Mouse (Mus musculus) forebrain, embryonic 15.5 days (tissue): ENCODE measurements at regions not wholly inside any gene's neighbourhood (a gene's known extent, or its start where the extent isn't known, plus 50 kb on each side); places are given as distances from the start of the nearest gene placed in this dataset.

Source experiments
- ATAC-seq: fragments of 200-750 bp; cut with Nextera tagmentation; replicated peaks from 2 replicates; pipeline ENCODE4 v1.8.0; 2017; ENCODE audit warnings: mild to moderate bottlenecking, moderate TSS enrichment, moderate library complexity
- H3K27ac ChIP-seq: fragments of 300-500 bp; sonication (generic); replicated peaks from 2 replicates; pipeline ENCODE4 v1.5.1; 2015; ENCODE audit warnings: mild to moderate bottlenecking, inconsistent platforms
- H3K27me3 ChIP-seq: fragments of 300-500 bp; sonication (generic); 2 replicates; pipeline ENCODE4 v1.6.1; 2015; ENCODE audit warnings: inconsistent platforms
- H3K36me3 ChIP-seq: fragments of 300-500 bp; sonication (generic); 2 replicates; pipeline ENCODE4 v1.6.1; 2015; ENCODE audit warnings: mild to moderate bottlenecking, inconsistent platforms
- H3K4me1 ChIP-seq: fragments of 300-500 bp; sonication (generic); 2 replicates; pipeline ENCODE4 v1.6.1; 2015; ENCODE audit warnings: inconsistent platforms
- H3K4me2 ChIP-seq: fragments of 300-500 bp; sonication (generic); replicated peaks from 2 replicates; pipeline ENCODE4 v1.6.1; 2015; ENCODE audit warnings: mild to moderate bottlenecking, inconsistent platforms
- H3K4me3 ChIP-seq: fragments of 300-500 bp; sonication (generic); 2 replicates; pipeline ENCODE4 v1.5.1; 2015; ENCODE audit warnings: mild to moderate bottlenecking, inconsistent platforms
- H3K9ac ChIP-seq: fragments of 300-500 bp; sonication (generic); replicated peaks from 2 replicates; pipeline ENCODE4 v1.6.1; 2015; ENCODE audit warnings: mild to moderate bottlenecking, inconsistent platforms
- H3K9me3 ChIP-seq: fragments of 300-500 bp; sonication (generic); 2 replicates; pipeline ENCODE4 v1.6.1; 2016; ENCODE audit warnings: inconsistent platforms
- WGBS: fragments of 180-500 bp; shearing (Covaris S2); methylation state at CpG from one replicate; pipeline ENCODE4 v1.1.7; 2015; ENCODE audit warnings: mixed read lengths; 5-methylcytosine and 5-hydroxymethylcytosine counted together

DNA sequence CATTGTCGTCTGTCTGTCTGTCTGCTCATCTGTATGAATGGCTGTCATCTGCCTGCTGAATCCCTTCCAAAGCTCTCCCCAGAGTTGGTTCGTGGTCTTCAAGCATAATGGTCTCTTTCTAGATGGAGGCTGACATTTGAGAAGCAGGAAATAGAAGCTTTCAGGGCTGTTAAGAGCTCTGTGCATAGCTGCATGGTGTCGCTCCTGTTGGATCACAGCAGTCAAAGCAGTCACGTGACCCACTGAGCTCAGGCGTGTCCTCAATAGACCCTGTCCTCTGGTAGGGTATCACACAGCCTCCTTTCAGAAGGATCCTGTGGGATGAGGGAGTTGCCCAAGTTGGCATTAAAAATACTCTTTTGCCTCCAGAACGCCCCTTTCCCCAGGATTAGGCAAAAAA lies 142.4 kb downstream of the Ppp4r2 start:
- Histone ChIP-seq H3K27ac (no peak overlapping the region), H3K4me2 (no peak overlapping the region), H3K9me3 (no peaks in the 10 kb centered on the region), H3K27me3 (no peaks in the 10 kb centered on the region), H3K9ac (no peak overlapping the region), H3K4me3 (no peak overlapping the region), H3K36me3 (no peaks in the 10 kb centered on the region), H3K4me1 (peaks cover 19% of the 10 kb centered on the region)
- ATAC-seq = no peak
- WGBS = 55% methylated on average over 6 of the region's 6 CpGs

DNA sequence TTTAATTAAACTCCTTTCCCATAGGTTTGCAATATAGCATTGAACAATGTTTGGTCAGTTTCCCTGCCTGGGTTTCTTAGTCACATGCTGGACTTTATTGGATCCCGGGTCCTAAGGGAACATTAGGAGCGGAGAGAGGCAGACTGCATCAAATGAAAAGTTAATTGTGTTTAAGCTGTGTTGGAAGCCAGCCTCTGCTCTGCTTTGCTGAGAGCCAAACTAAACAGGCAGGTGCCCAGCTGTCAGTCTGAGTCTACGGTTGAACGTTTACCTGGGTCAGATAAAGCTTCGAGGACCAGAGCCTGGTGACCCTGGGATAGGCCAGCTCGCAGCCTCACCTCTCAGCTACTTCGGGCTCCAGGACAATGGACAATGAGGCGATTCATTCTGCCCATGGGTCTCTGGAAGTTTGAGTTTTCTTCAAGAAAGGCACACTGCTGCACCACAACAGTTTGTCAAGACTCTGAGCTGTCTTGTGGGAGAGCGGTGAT lies 143.8 kb downstream of the Ppp4r2 start:
- ATAC-seq = no peak
- H3K4me2 ChIP-seq = no peak overlapping the region
- 38% methylated on average over 9 of the region's 9 CpGs for WGBS

DNA sequence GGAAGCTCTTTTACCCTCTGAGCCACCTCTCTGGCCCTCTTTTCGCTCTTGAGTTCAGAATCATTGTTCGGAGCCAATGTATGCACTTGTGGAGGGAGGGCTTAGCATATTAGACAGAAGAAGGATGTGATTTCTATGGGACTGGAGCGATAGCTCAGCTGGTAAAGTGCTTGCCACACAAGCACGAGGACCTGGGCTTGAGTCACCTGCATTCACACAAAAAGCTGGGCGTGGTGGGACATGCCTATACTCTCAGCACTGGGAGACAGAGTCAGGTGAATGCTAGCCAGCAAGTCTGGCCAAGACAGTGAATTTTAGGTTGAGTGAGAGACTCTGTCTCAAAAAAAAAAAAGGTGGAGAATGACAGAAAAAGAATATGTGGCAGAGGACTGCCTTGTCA lies 144.7 kb downstream of the Ppp4r2 start:
- H3K9ac ChIP-seq = no peak overlapping the region
- peaks cover 15% of the 10 kb centered on the region; the same call in 1 of the 2 replicates for H3K4me1 ChIP-seq
- H3K4me2 ChIP-seq = no peak overlapping the region
- ATAC-seq = no peak
- no peak overlapping the region for H3K27ac ChIP-seq
- no peaks in the 10 kb centered on the region for H3K9me3 ChIP-seq
- no peak overlapping the region for H3K4me3 ChIP-seq
- H3K36me3 ChIP-seq = no peaks in the 10 kb centered on the region
- WGBS = 87% methylated on average over 5 of the region's 5 CpGs
- H3K27me3 ChIP-seq = no peaks in the 10 kb centered on the region

More for the DNA sequence above, 143.8 kb downstream of the Ppp4r2 start:
- no peaks in the 10 kb centered on the region for H3K9me3 ChIP-seq
- no peaks in the 10 kb centered on the region for H3K27me3 ChIP-seq
- no peak overlapping the region for H3K4me3 ChIP-seq
- H3K27ac ChIP-seq = no peak overlapping the region
- H3K4me1 ChIP-seq = peaks cover 15% of the 10 kb centered on the region; the same call in 1 of the 2 replicates
- no peaks in the 10 kb centered on the region for H3K36me3 ChIP-seq
- no peak overlapping the region for H3K9ac ChIP-seq

GRCm38 (mm10) chr6:100978727-100979460 lies 145.5 kb downstream of the Ppp4r2 start:
- no peak for ATAC-seq

DNA sequence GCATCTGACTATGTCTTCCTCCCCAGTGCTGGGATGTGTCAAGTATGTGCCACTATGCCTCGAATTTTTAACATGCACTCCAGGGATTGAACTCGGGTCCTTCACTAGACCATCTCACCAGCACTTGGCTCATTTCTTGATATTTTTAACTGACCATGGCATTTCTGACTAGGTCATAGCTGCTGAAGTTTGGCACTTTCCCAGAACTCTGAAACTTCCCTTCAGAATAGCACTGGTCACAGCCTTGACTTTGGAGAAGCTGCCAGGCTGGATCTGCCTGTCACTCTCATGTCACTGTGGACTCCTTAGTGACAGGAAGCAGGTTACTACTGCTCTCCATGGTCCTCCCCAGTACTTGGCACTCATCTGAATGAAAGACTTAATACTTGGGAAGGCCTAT lies 146.7 kb downstream of the Ppp4r2 start:
- H3K4me3 ChIP-seq = no peak overlapping the region
- no peak for ATAC-seq
- H3K36me3 ChIP-seq = no peaks in the 10 kb centered on the region
- H3K27me3 ChIP-seq = no peaks in the 10 kb centered on the region
- H3K4me1 ChIP-seq = peaks cover 15% of the 10 kb centered on the region; the same call in 1 of the 2 replicates
- no peak overlapping the region for H3K9ac ChIP-seq
- WGBS = 94% methylated on average over 2 of the region's 2 CpGs
- no peak overlapping the region for H3K27ac ChIP-seq
- no peak overlapping the region for H3K4me2 ChIP-seq
- no peaks in the 10 kb centered on the region for H3K9me3 ChIP-seq

More at GRCm38 (mm10) chr6:100978727-100979460, 145.5 kb downstream of the Ppp4r2 start:
- Histone ChIP-seq H3K9ac (no peak overlapping the region), H3K4me2 (no peak overlapping the region), H3K4me1 (peaks cover 15% of the 10 kb centered on the region; the same call in 1 of the 2 replicates), H3K9me3 (no peaks in the 10 kb centered on the region), H3K27ac (no peak overlapping the region), H3K4me3 (no peak overlapping the region), H3K36me3 (no peaks in the 10 kb centered on the region), H3K27me3 (no peaks in the 10 kb centered on the region)
- WGBS = 83% methylated on average over 9 of the region's 9 CpGs

DNA sequence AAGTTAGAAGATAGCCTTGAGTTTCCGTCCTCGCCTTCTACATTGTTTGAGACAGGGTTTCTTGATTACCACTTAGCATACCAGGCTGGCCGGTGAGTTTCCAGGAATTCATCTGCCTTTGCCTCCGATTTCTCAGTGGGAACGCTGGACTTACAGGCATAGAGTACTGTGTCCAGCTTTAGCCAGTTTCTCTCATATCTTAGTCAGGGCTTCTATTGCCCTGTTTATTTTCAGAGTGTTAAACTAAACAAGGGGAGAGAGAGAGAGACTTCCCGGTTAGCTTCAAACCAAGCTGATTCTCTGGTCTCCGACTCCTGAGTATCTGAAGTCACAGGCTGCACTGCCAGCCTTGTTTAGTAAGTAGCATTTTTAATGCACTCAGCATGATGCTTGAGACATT lies 151.4 kb downstream of the Ppp4r2 start:
- no peaks in the 10 kb centered on the region for H3K4me1 ChIP-seq
- H3K9me3 ChIP-seq = no peaks in the 10 kb centered on the region
- H3K27me3 ChIP-seq = no peaks in the 10 kb centered on the region
- no peaks in the 10 kb centered on the region for H3K36me3 ChIP-seq
- 80% methylated on average over 7 of the region's 7 CpGs for WGBS
- no peak overlapping the region for H3K27ac ChIP-seq
- ATAC-seq = no peak
- no peak overlapping the region for H3K4me2 ChIP-seq
- no peak overlapping the region for H3K4me3 ChIP-seq
- no peak overlapping the region for H3K9ac ChIP-seq

GRCm38 (mm10) chr6:100985334-100985937 lies 152.0 kb downstream of the Ppp4r2 start:
- Histone ChIP-seq H3K4me3 (no peak overlapping the region), H3K36me3 (no peaks in the 10 kb centered on the region)

DNA sequence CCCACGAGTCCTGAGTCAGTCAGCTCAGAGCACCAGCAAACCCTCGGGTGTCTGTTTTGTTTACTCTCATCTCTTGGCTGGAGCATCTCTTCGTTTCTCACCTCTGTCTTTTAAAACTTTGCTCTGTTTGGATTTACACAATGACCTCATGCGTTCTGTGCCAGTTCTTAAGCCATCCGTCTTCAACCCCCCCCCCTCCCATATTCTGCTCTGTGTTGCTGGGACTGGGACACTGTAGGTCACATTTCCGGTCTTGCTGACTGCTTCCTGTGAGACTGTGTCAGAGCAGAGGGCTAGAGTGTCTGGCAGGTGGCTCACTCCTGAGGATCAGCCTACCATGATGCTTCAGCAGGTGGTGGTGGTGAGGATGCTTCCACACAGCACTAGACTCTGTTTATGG lies 155.1 kb downstream of the Ppp4r2 start:
- H3K9me3 ChIP-seq = no peaks in the 10 kb centered on the region
- H3K9ac ChIP-seq = no peak overlapping the region
- no peak for ATAC-seq
- H3K4me1 ChIP-seq = no peaks in the 10 kb centered on the region
- no peaks in the 10 kb centered on the region for H3K36me3 ChIP-seq
- no peak overlapping the region for H3K4me3 ChIP-seq
- H3K27ac ChIP-seq = no peak overlapping the region
- no peak overlapping the region for H3K4me2 ChIP-seq
- WGBS = 79% methylated on average over 6 of the region's 6 CpGs
- H3K27me3 ChIP-seq = no peaks in the 10 kb centered on the region

More at GRCm38 (mm10) chr6:100985334-100985937, 152.0 kb downstream of the Ppp4r2 start:
- Histone ChIP-seq H3K9me3 (no peaks in the 10 kb centered on the region), H3K4me1 (no peaks in the 10 kb centered on the region), H3K27ac (no peak overlapping the region), H3K9ac (no peak overlapping the region), H3K4me2 (no peak overlapping the region), H3K27me3 (no peaks in the 10 kb centered on the region)
- no peak for ATAC-seq
- WGBS = 76% methylated on average over 5 of the region's 5 CpGs

- H3K27ac ChIP-seq = no peak overlapping the region
- no peak overlapping the region for H3K4me2 ChIP-seq
- ATAC-seq = no peak
- H3K9ac ChIP-seq = no peak overlapping the region
- no peak overlapping the region for H3K4me3 ChIP-seq
- H3K36me3 ChIP-seq = no peaks in the 10 kb centered on the region
- H3K9me3 ChIP-seq = no peaks in the 10 kb centered on the region
- H3K4me1 ChIP-seq = peaks cover 6% of the 10 kb centered on the region
- 98% methylated on average over 1 of the region's 1 CpGs for WGBS
- H3K27me3 ChIP-seq = no peaks in the 10 kb centered on the region
These were observed 160.0 kb downstream of the Ppp4r2 start for GRCm38 (mm10) chr6:100993421-100993820.

GRCm38 (mm10) chr6:100995874-100996560 lies 162.6 kb downstream of the Ppp4r2 start:
- Histone ChIP-seq H3K9ac (no peak overlapping the region), H3K4me1 (peaks cover 6% of the 10 kb centered on the region), H3K9me3 (no peaks in the 10 kb centered on the region), H3K36me3 (no peaks in the 10 kb centered on the region), H3K27ac (no peak overlapping the region), H3K27me3 (no peaks in the 10 kb centered on the region), H3K4me3 (no peak overlapping the region), H3K4me2 (no peak overlapping the region)
- 19% methylated on average over 6 of the region's 6 CpGs for WGBS
- ATAC-seq = peak; percentile 73

GRCm38 (mm10) chr6:100998285-100998684 lies 164.9 kb downstream of the Ppp4r2 start:
- no peaks in the 10 kb centered on the region for H3K36me3 ChIP-seq
- no peaks in the 10 kb centered on the region for H3K9me3 ChIP-seq
- no peak overlapping the region for H3K9ac ChIP-seq
- H3K27me3 ChIP-seq = no peaks in the 10 kb centered on the region
- no peak overlapping the region for H3K4me2 ChIP-seq
- H3K4me1 ChIP-seq = peaks cover 6% of the 10 kb centered on the region
- H3K27ac ChIP-seq = no peak overlapping the region
- WGBS = 73% methylated on average over 1 of the region's 1 CpGs
- no peak overlapping the region for H3K4me3 ChIP-seq
- ATAC-seq = no peak

- ATAC-seq = no peak
- no peak overlapping the region for H3K4me3 ChIP-seq
- no peaks in the 10 kb centered on the region for H3K27me3 ChIP-seq
- no peaks in the 10 kb centered on the region for H3K36me3 ChIP-seq
- H3K4me1 ChIP-seq = no peaks in the 10 kb centered on the region
- H3K9ac ChIP-seq = no peak overlapping the region
- H3K27ac ChIP-seq = no peak overlapping the region
- H3K4me2 ChIP-seq = no peak overlapping the region
- WGBS = 92% methylated on average over 1 of the region's 1 CpGs
- no peaks in the 10 kb centered on the region for H3K9me3 ChIP-seq
These were observed 170.5 kb downstream of the Ppp4r2 start for GRCm38 (mm10) chr6:101003901-101004300.
